ENCODE assay signal across 12 mouse cellular contexts in genomic region chr5:93101371-93101791, GRCm38 (mm10). TPM values are rescaled to one million over a fixed set of nuclear protein-coding genes. Genes with fewer than 3 reads are reported as not detected.
A peak's percentile ranks its signal among the peaks of the same experiment; 100 is the strongest.
DNase-seq lines count a peak whose midpoint lies in the region; ATAC-seq lines count a peak whose summit lies in the region.
"Had no signal": no experiment of that assay in that cellular context is flagged by ENCODE, and none has a peak within 500 bp of the region (broad histone marks: within the 10 kb centered on the region; RNA-seq: fewer than 3 reads in every experiment).

No protein-coding gene starts in this region.

- WGBS in forebrain, embryonic 13.5 days = 75% methylated on average over 8 of the region's 8 CpGs

- no peaks in the 10 kb centered on the region for H3K9me3 ChIP-seq in forebrain, embryonic 13.5 days (replicated peaks)

- no peak overlapping the region for H3K4me3 ChIP-seq in forebrain, embryonic 13.5 days
- H3K4me3 ChIP-seq: forebrain, embryonic 10.5 days; left cerebral cortex, adult 2 months had no signal

- no peak overlapping the region for H3K9ac ChIP-seq in forebrain, embryonic 13.5 days

- no peak overlapping the region for H3K4me2 ChIP-seq in forebrain, embryonic 13.5 days

- no peak for ATAC-seq in monocyte, adult 5-6 weeks (replicated peaks; ENCODE audit: insufficient number of reproducible peaks, low FRiP score, low TSS enrichment, poor library complexity, severe bottlenecking)
- ATAC-seq in forebrain, embryonic 13.5 days = no peak

- no peak overlapping the region for H3K27ac ChIP-seq in forebrain, embryonic 13.5 days
- H3K27ac ChIP-seq: forebrain, embryonic 10.5 days; left cerebral cortex, adult 2 months had no signal

- no peaks in the 10 kb centered on the region for H3K27me3 ChIP-seq in forebrain, embryonic 13.5 days

- peaks cover 30% of the 10 kb centered on the region for H3K4me1 ChIP-seq in forebrain, embryonic 13.5 days

- peak; percentile 26 for DNase-seq in adrenal gland, adult 8-10 months
- no peak for DNase-seq in adrenal gland, postnatal 4 days (ENCODE audit: low spot score in 2 of 2)
- peak; percentile 86 for DNase-seq in R1 (ENCODE audit: low read depth, low spot score)
- peak; percentile 55 to 59 for DNase-seq in heart, postnatal 14 days
- DNase-seq in kidney, postnatal 4 days = peak; percentile 72 to 81
- DNase-seq in urinary bladder, adult 2 months (ENCODE audit: low spot score) = no peak
- DNase-seq: midbrain, embryonic 14.5 days had no signal

- intact Hi-C loops in heart, postnatal 14 days (cut with DNase I) = no loop called here

- peaks cover 19% of the 10 kb centered on the region for H3K36me3 ChIP-seq in forebrain, embryonic 13.5 days (ENCODE audit: poor library complexity, severe bottlenecking)

RNA-seq across cellular contexts. Expression of gene Sept11, which starts 8.1 kb away (rescaled TPM):
- 10 to 100 TPM; 40.3 to 44.5 (median 42.4) TPM for total RNA-seq in adrenal gland, adult 8-10 months (2022)
- 100 to 1,000 TPM; 114 to 144 TPM for total RNA-seq in adrenal gland, postnatal 4 days (2021)
- 10 to 100 TPM; 48.7 to 54.9 TPM for total RNA-seq in heart, postnatal 14 days (2021)
- total RNA-seq in monocyte, adult 5-6 weeks (2017) = 78.7 to 182 TPM (median 86.3 TPM) in 3 replicates
- 201 and 207 TPM in 2 replicates for polyA plus RNA-seq in forebrain, embryonic 13.5 days (2015; fragmentation: Nextera tagmentation; extraction: Ambion mirVana)
- polyA plus RNA-seq in urinary bladder, adult 2 months (2012; rRNA removed) = 27.9 and 30.9 TPM in 2 replicates

RNA-seq across cellular contexts. Expression of gene Sowahb, which starts 56.6 kb away (rescaled TPM):
- under 1 TPM; 0.06 to 0.22 (median 0.10) TPM for total RNA-seq in adrenal gland, adult 8-10 months (2022)
- under 1 TPM; 0.85 to 0.90 TPM for total RNA-seq in adrenal gland, postnatal 4 days (2021)
- total RNA-seq in heart, postnatal 14 days (2021) = not detected
- total RNA-seq in monocyte, adult 5-6 weeks (2017) = not detected in 3 replicates
- not detected in 2 replicates for polyA plus RNA-seq in forebrain, embryonic 13.5 days (2015; fragmentation: Nextera tagmentation; extraction: Ambion mirVana)
- polyA plus RNA-seq in urinary bladder, adult 2 months (2012; rRNA removed) = 2.1 and 2.3 TPM in 2 replicates
- polyA plus RNA-seq: midbrain, embryonic 14.5 days; spleen, adult 2 months had no signal

Comparison
In these comparisons a context has a peak if more than half of its experiments do, and no peak if none do; other contexts are left out.
1. DNase-seq: peak in adrenal gland, adult 8-10 months (single experiment), R1 (single experiment), heart, postnatal 14 days (2 of 2) and kidney, postnatal 4 days (2 of 2); none in adrenal gland, postnatal 4 days (0 of 2) and urinary bladder, adult 2 months (single experiment).